Mouse (Mus musculus): ENCODE measurements around the gene Atxn2. TPM values are rescaled to one million over a fixed set of nuclear protein-coding genes. Genes with fewer than 3 reads are reported as not detected.
A peak's percentile ranks its signal among the peaks of the same experiment; 100 is the strongest.

Gene Atxn2
- polyA plus RNA-seq, 2 experiments, result 19.3 to 24.1 TPM

- Histone ChIP-seq H3K27me3 (ENCODE audit: control insufficient read depth, insufficient read depth, low read length) (no peaks in the 10 kb centered on the region), H3K27ac (no peak overlapping the region), H3K9ac (replicated peaks) (no peak overlapping the region), H3K4me1 (replicated peaks; ENCODE audit: control insufficient read depth in 2 of 2, insufficient read depth in 2 of 2, low read length in 1 of 2) (peaks cover 8 to 16% of the 10 kb centered on the region in 2 experiments; a peak in 3 of 4 replicates), H3K4me2 (ENCODE audit: low read depth) (peak overlapping the region; percentile 83), H3K4me3 (ENCODE audit: insufficient read depth in 1 of 2, low read depth in 2 of 2, low read length in 2 of 2) (no peak overlapping the region), H3K9me3 (ENCODE audit: control insufficient read depth, low read length) (no peaks in the 10 kb centered on the region), H3K36me3 (replicated peaks; ENCODE audit: control insufficient read depth, insufficient read depth, low read depth) (no peaks in the 10 kb centered on the region; the same call in none of the 2 replicates)
- ATAC-seq (ENCODE audit: insufficient read depth), result no peak
- WGBS (ENCODE audit: insufficient replicate concordance), result 70% methylated on average over 1 of the region's 1 CpGs
- no peak for DNase-seq (ENCODE audit: low read depth in 3 of 3, low spot score in 3 of 3)
- TF ChIP-seq CTCF (IDR thresholded peaks at IDR 0.05; ENCODE audit: low read depth) (no peak), EP300 (IDR thresholded peaks at IDR 0.05; ENCODE audit: low read depth) (no peak)
These were observed 3.2 kb downstream of the Atxn2 start for GRCm38 (mm10) chr5:121714331-121714730.

DNA sequence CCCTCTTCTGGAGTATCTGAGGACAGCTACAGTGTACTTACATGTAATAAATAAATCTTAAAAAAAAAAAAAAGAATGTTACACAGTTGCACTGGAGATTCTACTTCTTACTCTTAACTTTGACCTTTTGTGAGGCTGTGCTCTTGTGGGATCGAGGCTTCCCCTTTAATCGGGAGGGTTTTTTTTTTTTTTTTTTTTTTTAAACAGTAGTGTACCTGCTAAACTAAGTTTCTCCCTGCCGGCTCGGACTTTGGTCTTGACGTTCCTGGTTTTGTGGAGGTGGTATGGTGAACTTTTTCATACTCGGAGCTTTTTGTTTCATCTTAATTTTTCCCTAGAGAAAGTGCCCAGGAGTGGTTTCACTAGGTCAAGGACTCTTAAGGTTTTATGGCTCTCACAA is 3.8 kb downstream of the Atxn2 start:
- ATAC-seq (ENCODE audit: insufficient read depth) (no peak), DNase-seq (ENCODE audit: low read depth in 3 of 3, low spot score in 3 of 3) (no peak)
- Histone ChIP-seq H3K4me1 (replicated peaks; ENCODE audit: control insufficient read depth in 2 of 2, insufficient read depth in 2 of 2, low read length in 1 of 2) (peaks cover 8 to 18% of the 10 kb centered on the region in 2 experiments; a peak in 3 of 4 replicates), H3K9ac (replicated peaks) (no peak overlapping the region), H3K4me3 (ENCODE audit: insufficient read depth in 1 of 2, low read depth in 2 of 2, low read length in 2 of 2) (no peak overlapping the region), H3K36me3 (replicated peaks; ENCODE audit: control insufficient read depth, insufficient read depth, low read depth) (no peaks in the 10 kb centered on the region; the same call in none of the 2 replicates), H3K4me2 (ENCODE audit: low read depth) (peak overlapping the region; percentile 24; the same call in 1 of the 2 replicates), H3K9me3 (ENCODE audit: control insufficient read depth, low read length) (no peaks in the 10 kb centered on the region), H3K27ac (no peak overlapping the region), H3K27me3 (ENCODE audit: control insufficient read depth, insufficient read depth, low read length) (no peaks in the 10 kb centered on the region)
- no peak for TF ChIP-seq EP300 (IDR thresholded peaks at IDR 0.05; ENCODE audit: low read depth)
- no peak for TF ChIP-seq CTCF (IDR thresholded peaks at IDR 0.05; ENCODE audit: low read depth)
- 59% methylated on average over 6 of the region's 6 CpGs for WGBS (ENCODE audit: insufficient replicate concordance)

DNA sequence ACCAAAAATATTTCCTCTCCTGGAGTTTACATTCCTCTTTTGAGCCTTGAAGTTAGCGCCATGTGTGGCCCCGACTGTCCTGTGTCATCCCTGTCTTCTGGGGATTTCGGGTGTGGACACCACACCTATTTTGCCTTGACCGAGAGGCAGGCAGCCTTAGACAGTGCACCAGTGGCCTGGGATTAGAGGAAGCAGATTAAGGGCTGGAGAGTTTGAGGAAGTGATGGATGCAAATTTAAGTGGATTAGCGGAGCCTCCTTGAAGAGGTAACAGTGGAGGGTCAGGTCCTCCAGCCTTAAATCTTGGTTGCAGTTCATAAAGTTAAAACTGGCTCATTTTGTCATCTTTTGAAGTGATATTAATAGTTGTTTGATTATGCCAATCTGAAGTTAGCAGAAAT is 7.3 kb downstream of the Atxn2 start:
- ATAC-seq (ENCODE audit: insufficient read depth), result no peak
- peaks cover 4 to 14% of the 10 kb centered on the region in 2 experiments; a peak in 3 of 4 replicates for H3K4me1 ChIP-seq (replicated peaks; ENCODE audit: control insufficient read depth in 2 of 2, insufficient read depth in 2 of 2, low read length in 1 of 2)

DNA sequence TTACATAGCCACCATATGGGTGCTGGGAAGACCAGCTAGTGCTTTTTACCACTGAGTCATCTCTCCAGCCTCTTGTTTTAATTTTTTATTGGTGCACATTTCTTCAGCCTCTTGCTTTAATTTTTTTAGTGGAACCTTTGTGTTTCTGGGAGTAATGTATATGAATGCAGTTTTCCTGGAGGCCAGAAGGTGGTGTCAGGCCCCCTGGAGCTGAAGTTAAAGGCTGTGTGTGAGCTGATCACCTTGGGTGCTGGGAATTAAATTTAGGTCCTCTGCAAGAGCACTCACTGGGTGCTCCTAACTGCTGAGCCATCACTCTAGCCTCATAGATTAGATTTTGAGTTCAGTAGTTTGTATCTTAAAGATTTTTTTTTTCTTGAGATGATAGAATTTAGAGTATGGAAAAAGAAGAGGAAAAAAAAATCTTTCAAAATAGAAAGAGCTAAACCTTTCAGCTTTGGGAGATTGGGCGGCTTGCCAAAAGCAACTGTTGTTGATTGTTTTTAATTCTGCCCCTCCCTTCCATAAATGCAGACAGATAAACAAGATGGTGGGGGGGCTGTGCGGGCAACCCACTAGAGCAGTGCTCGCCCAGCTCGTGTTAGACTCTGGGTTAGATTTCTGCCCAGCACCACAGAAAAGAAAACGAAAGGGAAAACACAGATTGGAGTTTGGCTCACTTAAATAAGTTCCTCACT is 9.9 kb downstream of the Atxn2 start:
- ATAC-seq (ENCODE audit: insufficient read depth), result no peak
- Histone ChIP-seq H3K4me2 (ENCODE audit: low read depth) (no peak overlapping the region), H3K4me1 (replicated peaks; ENCODE audit: control insufficient read depth in 2 of 2, insufficient read depth in 2 of 2, low read length in 1 of 2) (peaks cover 3 to 7% of the 10 kb centered on the region in 2 experiments; a peak in 3 of 4 replicates), H3K36me3 (replicated peaks; ENCODE audit: control insufficient read depth, insufficient read depth, low read depth) (no peaks in the 10 kb centered on the region; the same call in none of the 2 replicates), H3K4me3 (ENCODE audit: insufficient read depth in 1 of 2, low read depth in 2 of 2, low read length in 2 of 2) (no peak overlapping the region), H3K27ac (no peak overlapping the region), H3K9ac (replicated peaks) (no peak overlapping the region), H3K27me3 (ENCODE audit: control insufficient read depth, insufficient read depth, low read length) (no peaks in the 10 kb centered on the region), H3K9me3 (ENCODE audit: control insufficient read depth, low read length) (no peaks in the 10 kb centered on the region)
- DNase-seq (ENCODE audit: low read depth in 3 of 3, low spot score in 3 of 3), result no peak
- 76% methylated on average over 5 of the region's 5 CpGs for WGBS (ENCODE audit: insufficient replicate concordance)
- TF ChIP-seq EP300 (IDR thresholded peaks at IDR 0.05; ENCODE audit: low read depth) (no peak), CTCF (IDR thresholded peaks at IDR 0.05; ENCODE audit: low read depth) (peak; percentile 50)

More for the DNA sequence above, 7.3 kb downstream of the Atxn2 start:
- Histone ChIP-seq H3K4me3 (ENCODE audit: insufficient read depth in 1 of 2, low read depth in 2 of 2, low read length in 2 of 2) (no peak overlapping the region), H3K36me3 (replicated peaks; ENCODE audit: control insufficient read depth, insufficient read depth, low read depth) (no peaks in the 10 kb centered on the region; the same call in none of the 2 replicates), H3K27me3 (ENCODE audit: control insufficient read depth, insufficient read depth, low read length) (no peaks in the 10 kb centered on the region), H3K27ac (no peak overlapping the region), H3K4me2 (ENCODE audit: low read depth) (no peak overlapping the region), H3K9me3 (ENCODE audit: control insufficient read depth, low read length) (no peaks in the 10 kb centered on the region), H3K9ac (replicated peaks) (no peak overlapping the region)
- no peak for DNase-seq (ENCODE audit: low read depth in 3 of 3, low spot score in 3 of 3)
- TF ChIP-seq CTCF (IDR thresholded peaks at IDR 0.05; ENCODE audit: low read depth) (no peak), EP300 (IDR thresholded peaks at IDR 0.05; ENCODE audit: low read depth) (no peak)
- 66% methylated on average over 5 of the region's 5 CpGs for WGBS (ENCODE audit: insufficient replicate concordance)

DNA sequence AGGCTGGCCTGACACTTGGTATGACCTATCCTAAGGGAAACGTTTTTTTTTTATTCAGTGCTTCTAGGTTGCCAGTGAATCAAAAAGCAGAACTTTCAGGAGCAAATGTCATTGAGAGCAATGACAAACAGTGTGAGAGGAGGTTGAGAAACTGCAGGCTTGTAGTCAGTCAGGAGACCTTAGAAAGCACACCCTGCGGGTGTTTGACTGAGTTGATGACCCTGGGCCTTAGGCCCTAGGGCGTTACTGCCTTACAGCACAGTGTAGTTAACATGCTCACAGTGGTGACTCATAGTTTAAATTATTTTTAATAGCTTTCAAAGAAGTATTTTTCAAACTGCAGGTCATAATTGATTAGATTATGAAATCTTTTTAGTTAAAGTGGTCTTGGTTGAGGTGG is 10.7 kb downstream of the Atxn2 start:
- DNase-seq (ENCODE audit: low read depth in 3 of 3, low spot score in 3 of 3) (no peak), ATAC-seq (ENCODE audit: insufficient read depth) (no peak)
- Histone ChIP-seq H3K4me2 (ENCODE audit: low read depth) (no peak overlapping the region), H3K9ac (replicated peaks) (no peak overlapping the region), H3K36me3 (replicated peaks; ENCODE audit: control insufficient read depth, insufficient read depth, low read depth) (no peaks in the 10 kb centered on the region; the same call in none of the 2 replicates), H3K9me3 (ENCODE audit: control insufficient read depth, low read length) (no peaks in the 10 kb centered on the region), H3K4me3 (ENCODE audit: insufficient read depth in 1 of 2, low read depth in 2 of 2, low read length in 2 of 2) (no peak overlapping the region), H3K27me3 (ENCODE audit: control insufficient read depth, insufficient read depth, low read length) (no peaks in the 10 kb centered on the region), H3K4me1 (replicated peaks; ENCODE audit: control insufficient read depth in 2 of 2, insufficient read depth in 2 of 2, low read length in 1 of 2) (peaks cover 3 to 7% of the 10 kb centered on the region in 2 experiments; a peak in 3 of 4 replicates), H3K27ac (no peak overlapping the region)
- TF ChIP-seq EP300 (IDR thresholded peaks at IDR 0.05; ENCODE audit: low read depth) (no peak), CTCF (IDR thresholded peaks at IDR 0.05; ENCODE audit: low read depth) (no peak)
- 56% methylated on average over 3 of the region's 3 CpGs for WGBS (ENCODE audit: insufficient replicate concordance)
